Mouse (Mus musculus) monocyte, adult 2 months (primary cell): Measurements from ENCODE around the gene Gm15737.

ENCODE experiments used
- DNase-seq, 2 experiments: peaks; one replicate each; pipeline ENCODE4 v3.0.0; 2022; ENCODE audit warnings: low spot score in 2 of 2, low read depth in 1 of 2

The Gm15737 gene

DNA sequence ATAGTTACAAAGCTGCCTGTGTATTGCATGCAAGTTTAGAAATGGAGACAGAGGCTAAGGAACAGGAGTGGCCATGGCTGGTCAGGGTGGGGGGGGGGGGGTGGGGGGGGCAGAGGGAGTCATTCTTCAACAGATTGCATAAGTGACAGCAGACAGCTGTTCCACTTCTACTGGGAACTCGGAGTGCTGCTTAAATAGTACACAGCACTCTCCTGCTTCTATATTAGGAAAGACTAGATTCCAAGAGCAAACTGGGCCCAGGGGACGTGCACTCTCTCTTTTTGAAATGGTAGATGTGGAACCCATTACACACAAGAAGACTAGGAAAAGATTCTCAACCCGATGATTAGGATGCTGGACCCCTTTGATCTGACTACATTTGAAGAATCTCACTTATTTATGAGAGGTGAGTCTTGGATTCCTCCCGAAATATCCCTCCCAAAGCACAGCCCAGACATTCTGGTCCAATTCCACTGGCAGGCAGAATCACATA lies at the start of gene Gm15737:
TSS of gene Gm15737 (plus strand) at position 269 of the 493 bp plus-strand sequence.
- no peak for DNase-seq

DNA sequence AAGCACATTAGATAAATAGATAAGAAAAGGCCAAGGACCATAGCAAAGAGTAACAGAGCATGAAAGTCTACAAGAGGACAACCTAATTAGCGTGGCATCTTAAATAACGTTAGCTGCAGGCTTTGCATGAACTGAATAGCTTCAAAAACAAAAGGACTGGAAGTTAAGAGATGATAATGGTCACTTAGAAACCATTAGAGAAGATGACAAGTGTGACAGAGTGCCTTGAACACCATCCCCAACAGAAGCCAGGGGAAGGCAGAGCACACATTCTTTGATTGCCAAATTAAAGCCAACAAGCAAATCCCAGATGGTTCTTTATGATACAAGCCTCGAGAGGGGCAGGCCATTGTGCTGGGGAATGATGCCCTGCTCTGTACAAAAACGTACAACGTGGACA lies 47.6 kb upstream of the Gm15737 start:
- DNase-seq = no peak

DNA sequence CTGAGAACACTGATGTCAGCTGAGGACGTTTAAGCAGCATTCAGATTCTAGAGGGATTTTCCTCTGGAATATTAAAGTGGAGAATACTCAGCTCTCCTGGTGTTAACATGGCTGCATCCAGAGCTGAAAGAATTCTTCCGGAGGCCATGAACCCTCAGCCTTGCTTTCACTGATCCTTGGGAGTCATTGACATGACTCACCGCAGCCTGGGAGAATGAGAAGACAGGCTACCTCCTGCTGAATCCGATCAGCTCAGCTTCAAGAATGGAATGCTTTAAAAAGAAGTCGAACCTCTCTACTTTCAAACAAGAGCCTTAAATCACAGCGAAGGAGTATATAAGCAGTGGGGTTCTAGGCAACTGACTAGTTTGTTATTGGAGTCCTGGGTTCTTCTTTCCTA lies 47.2 kb upstream of the Gm15737 start:
- no peak for DNase-seq

DNA sequence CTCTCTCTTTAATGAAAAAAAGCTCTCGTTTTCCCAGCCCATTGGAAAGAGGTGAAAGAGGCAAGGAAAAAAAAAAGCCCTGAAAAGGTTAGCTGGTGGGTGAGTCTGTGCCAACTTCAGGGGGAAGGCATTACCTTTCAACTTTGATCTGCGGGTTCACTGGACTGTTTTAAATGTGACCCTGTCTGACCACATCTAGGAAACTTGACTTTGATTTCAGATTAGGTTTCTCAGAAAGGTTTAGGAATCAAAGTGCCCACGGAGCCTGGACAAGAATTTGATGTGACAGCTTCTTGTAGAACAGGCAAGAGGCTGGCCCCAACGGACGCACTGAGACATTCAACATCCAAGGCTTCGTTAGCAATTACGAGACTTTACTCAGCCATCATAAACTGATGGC lies 45.2 kb upstream of the Gm15737 start:
- DNase-seq = no peak

DNA sequence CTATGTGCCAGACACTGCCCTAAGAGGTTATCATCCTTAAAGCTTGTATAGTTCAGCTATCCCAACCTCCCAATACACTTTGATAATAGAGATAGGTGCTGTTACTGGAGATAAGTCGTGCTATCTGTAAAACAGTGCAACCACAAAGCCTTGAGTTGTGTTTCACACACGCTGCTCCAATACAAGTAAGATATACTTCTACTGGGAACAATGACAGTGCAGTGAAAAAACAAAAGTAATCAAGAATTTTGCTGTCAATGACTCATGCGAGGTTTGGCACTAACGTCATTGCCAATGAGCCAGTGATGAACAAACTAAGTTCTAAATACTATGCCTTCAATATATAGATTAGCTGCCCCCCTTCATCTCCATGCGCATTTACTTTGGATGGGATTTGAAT lies 42.6 kb upstream of the Gm15737 start:
- DNase-seq = no peak

DNA sequence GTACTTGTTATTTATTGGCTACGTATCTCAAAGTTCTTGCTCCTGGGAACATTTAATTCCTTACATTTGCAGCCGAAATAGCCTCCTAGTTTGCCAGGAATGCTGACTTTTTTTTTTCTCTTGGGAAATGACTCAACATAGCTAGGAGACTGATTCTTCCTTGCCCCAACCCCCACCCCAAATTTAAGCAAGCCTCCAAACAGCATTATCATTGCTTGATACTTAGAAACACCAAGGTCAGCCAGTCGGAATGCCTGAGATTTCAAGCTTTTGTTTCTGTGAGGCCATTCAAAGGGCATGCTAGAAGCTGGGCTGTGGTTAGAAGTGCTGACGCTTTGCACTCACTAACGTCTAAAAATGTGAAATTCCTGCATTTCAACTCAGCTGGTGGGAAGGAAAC lies 41.8 kb upstream of the Gm15737 start:
- no peak for DNase-seq

DNA sequence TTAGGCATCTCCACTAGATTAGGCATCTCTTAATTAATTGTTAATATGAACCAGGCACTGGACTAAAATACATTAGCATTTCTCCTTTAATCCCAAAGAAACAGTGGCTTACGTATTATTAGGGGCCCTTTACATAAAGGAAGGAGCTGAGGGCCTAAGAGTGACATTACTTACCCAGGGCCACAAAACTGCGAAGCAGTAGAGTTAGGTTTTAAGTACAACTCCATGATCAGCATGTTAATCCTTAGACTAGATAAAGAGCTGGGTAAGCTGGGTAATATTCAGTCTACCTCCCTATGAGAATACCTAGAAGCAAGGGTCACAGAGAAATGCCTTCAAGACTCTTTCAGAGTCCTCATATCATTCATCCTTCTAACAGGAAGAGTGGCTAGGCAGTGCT lies 40.0 kb upstream of the Gm15737 start:
- DNase-seq = no peak

DNA sequence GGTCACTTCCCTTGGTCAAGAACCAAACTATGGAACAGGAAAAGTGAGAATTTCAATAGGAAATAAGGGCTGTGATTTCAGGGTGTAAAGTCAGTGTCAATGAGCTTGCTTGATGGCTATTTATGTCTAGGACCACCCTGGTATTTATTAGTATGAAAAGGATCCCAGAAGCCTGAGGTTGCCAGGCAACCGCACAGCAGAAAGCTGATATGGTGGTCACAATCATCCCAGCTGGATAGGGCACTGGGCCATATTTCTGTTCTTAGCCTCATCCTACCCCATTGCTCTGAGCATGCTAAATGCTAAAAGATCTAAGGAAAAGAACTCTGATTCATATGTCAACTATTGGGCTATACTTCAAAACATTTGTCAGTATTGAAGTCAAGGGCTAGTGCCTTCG lies 38.1 kb upstream of the Gm15737 start:
- DNase-seq = no peak

DNA sequence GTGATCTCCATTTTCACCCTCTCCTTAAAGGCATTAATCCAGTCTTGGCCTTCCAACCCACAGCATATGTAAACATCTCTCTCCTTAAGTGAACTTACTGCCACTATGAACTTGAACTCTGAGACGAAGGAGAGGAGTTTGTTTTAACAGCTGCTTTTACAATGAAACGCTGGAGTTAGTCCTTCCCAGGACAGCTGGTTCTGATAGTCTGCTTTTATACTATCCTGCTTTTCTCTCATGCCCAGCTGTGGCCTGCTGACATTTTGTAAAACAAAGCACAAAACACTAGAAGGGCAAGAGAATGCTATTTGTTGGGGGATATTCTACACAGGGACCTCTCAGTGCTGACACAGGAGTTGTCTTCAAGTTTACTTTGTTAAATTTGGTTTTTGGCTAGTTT lies 27.2 kb upstream of the Gm15737 start:
- DNase-seq = no peak

DNA sequence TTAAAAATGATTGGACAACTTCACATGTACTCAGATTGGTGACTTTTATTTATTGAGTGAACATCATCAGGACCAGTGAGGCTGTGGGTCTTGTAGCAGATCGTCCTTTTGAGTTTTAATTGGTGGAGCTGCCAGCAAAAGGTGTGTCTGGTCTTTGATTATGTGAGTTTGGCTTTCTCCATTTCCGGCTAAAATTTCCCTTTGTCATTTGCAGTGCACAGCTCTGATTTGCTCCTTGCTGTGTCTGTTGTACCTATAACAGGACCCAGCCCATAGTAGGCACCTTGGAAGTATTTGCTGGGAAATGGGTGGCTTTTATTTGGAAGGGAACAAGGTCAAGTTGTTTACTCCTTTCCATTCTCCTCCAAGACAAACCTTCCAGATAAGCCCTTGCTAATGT lies 25.7 kb upstream of the Gm15737 start:
- DNase-seq = no peak

DNA sequence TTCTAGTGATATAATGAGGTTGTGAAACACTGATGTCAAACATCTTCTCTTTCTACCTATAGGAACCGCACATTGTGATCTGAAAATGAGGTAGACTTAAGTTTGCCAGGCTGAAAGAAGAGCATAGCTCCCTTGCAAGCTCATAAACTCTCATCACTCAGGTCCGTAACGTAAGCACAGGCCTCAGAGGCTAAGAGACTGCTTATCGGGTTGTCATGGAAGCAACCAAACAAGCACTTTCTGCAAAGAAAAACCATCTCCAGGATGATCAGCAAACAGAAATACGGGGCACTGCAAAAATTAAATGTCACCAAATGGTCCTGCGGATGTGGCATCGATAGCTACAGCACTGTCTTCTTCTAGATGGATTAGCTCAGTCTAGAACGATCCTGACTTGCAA lies 23.3 kb upstream of the Gm15737 start:
- no peak for DNase-seq

DNA sequence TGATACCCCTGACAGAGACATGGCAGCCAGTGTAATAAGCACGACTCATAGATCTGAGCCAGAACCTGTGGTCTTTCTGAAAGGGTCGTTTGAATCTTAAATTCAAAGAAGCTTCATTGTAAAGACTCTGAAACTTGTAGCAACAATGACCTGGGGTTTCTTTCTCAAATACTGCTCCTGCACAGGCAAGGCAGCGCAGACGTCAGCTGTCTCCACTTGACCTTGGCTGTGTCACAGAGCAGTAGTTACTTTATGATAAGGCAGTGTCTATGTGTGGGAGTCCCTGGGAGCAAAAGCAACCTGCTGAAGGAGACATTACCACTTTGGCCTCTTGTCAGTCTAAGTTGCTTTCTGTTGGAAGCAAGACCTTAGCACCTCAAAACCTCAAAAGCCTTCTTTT lies 22.5 kb upstream of the Gm15737 start:
- DNase-seq = no peak

DNA sequence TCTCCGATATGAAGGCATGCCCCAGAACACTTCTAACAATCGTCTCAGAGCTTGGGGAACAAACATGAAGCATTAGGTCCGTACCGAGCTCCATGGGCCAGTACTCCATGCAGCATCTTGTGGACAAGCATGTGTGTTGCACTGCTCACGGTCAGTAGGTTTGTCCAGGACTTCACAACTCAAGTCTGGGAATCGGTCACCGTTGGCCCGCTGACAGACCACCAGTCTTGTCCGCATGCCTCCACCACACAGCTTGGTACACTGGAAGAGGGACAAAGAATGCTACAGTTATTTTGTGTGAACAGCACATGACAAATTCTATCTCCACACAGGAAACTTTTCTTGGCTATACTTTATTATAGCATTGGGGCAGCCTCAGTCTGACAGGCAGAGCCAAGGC lies 19.9 kb upstream of the Gm15737 start:
- no peak for DNase-seq

DNA sequence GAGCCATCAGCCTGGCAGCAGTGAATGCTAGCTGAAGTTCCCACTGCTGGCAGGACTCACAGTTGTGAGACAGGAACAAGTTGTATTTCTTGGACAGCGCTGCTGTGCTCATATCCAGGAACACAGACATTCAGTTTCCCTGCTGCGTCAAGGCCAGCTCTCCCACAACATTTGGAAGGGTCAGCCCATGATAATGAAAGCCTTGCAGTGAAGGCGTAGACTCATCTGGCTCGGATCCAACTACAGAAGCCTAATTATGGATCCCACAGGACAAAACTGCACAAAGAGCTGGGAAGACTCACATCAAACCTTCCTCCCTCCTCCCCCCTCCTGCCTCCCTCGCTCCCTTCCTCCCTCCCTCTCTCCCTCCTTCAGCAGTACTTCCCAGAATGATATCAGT lies 18.9 kb upstream of the Gm15737 start:
- no peak for DNase-seq

DNA sequence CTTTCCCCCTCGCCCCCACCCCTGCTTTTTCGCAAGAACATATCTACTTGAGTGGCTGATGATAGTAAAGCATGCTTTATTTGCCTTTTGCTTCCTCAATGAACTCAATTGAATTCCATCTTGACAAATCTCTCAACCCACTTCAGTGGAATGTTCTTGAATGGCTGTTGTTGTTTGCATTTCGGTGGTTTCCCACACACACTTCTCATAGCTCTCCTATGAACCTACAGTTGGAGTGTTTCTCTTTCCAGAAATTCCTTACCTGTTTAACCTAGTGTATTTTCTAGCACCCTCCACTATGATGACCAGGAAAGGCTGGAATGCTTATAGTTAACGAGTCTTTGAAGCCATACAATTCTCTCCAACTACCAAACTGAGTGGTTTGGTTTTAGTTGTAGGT lies 14.3 kb upstream of the Gm15737 start:
- no peak for DNase-seq

DNA sequence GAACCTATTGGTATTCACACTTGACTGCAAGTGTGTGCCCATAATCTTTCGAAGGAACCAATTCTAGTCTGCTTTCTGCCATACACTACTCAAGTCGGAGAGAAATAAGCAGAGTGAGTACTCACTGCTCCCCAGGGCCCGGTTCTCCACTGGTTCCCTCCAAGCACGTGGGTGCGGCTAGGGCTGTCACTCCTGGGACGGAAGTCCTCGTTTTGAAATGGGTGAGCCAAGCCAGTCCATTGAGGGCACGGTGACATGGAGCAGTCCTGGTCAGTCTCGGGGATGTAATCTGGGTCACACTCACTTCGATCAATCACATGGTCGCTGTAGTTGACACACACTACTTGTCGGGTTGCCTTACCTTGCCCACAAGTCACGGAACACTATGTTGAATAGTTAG lies 11.4 kb upstream of the Gm15737 start:
- DNase-seq = no peak

DNA sequence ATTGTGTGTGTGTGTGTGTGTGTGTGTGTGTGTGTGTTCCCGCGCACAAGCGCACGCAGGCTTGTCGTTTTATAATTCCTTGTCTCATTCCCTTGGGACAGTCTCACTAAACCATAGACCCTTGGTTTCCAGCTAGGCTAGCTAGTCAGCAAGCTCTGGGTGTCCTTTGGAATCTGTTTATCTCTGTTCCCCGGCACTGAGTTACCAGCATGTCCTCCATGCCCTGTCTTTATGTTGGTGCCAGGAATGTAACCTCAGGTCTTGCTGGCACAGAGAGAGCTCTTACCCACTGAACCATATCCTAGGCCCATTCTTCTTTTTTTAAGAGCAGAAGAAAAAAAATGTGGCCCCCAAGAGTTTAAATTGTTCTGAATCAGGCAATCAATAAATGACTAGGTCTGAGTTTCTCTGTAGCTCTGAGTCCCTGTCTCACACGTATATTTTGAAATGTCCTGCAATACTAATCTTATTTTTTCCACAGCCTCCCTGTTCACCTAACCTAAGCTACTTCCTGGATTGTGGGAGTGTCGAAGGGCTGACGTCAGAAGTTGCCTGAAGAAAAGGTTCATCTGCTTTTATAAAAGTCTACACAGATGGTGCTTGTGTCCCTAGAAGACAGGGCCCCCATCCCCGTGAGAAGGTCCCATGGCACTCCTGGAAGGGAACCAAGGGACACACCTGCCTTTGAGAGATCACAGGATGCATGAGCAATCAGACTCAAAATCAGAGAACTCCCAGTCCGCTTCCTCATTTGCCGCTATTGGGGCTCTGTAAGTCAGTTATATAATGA lies 10.2 kb upstream of the Gm15737 start:
- DNase-seq = no peak

DNA sequence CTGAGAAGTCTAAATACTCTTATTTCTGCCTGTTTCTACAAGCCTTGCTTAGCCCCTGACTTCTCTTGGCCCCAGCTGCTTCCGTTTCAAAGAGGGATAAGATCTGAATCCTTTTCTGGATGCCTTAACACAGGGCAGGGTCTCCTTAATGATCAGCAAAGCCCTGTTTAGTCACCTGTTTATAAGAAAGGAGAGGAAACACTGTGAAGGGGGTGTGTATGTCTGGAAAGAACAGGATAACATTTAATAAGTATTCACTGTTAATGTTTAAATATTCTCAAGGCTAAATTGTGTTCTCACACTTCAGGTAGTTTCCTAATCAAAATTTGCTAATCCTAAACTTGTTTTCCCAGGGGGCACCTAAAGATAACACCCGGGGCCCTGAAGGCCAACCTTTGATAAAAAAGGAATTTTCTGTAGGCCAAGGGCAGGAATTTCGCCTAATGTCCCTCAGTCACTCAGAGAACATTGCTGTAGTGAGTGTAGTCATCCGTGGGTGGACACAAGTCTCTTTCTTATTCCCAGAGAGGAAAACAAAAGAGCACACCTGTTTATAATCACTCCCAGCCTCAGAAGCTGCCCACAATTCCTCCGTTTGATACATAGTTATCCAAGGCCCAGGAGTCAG lies 8.8 kb upstream of the Gm15737 start:
- no peak for DNase-seq

DNA sequence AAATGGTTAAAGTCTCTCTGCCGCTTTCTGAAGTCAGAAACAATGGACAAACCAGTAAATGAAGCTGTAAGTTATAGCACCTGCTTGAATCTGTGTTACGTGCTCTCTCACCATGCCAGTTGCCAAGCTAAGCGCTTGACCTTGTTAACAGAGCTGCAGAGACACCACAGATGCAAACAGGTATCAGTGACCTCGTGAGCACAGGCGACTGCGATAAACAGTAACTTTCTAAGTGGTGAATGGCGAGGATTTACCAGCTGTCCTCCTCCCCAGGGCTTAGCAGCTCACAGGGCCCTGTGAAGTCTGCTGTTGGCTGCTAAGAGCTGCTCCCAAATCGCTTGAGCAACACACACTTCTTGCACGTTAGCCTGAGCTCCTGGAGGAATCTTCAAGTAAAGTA lies 6.6 kb upstream of the Gm15737 start:
- no peak for DNase-seq

DNA sequence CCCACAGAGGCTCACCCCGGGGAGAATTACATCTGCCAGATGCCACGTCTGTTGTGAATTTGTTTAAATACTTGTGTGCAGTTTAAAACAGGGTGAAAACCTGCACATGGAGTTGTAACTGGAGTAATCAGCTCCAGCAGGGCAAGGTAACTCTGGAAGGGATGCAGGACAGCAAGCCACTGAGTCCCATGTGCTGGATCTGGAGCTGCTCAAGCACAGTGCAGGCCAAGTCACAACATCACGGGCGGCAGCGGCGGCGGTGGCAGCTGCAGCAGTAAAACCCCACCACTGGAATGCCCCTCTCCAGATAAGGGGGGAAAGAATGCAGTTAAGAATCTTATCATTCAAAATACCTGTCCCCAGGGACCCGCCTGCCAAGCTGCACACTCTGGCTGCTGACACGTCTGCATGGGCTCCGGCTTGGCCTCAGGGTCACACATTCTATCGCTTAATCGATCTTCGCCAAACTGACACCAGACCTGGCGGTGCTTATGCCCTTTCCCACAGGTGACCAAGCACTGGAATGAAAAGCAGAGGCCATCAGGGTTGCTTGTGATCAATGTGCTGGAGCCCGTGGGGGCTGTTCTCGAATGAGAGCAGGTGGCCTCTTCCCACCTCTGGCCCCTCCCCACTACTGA lies 544 bp downstream of the Gm15737 start:
- DNase-seq = no peak

DNA sequence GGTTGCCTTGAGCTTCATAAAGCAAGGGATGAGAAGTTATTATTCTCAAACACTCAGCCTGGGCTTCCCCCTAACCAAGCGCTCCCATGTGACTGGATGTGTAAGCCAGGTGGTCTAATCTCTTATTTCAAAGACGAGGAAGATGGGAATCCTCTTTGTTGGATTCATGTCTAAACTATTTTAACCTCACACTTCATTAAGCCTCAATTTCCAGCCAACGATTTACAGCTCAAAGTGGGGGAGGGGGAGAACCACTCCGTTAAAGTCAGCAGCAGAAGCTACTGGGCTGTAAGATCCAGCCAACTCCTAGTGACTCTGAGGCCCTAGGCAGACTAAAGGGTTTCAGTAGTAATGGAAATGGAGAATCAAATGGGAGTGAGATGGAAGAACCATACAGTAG lies 2.7 kb downstream of the Gm15737 start:
- no peak for DNase-seq

DNA sequence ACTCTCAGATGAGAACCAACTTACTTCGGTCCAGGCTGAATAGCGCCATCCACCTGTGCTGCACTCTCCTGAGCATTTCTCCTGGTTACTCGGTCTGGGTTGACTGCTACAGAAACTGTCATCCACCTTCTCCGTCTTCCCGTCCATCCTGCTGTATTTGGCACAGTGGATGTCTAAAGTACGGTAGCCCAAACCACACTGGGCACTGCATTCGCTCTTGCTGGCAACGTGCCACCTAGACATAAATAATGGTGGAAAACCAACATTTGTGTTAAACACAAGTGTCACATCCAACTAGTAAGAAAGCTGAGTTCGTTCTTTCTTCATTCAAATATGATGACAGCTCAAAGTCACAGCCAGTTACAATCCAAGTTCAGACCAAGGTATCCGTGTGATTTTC lies 3.6 kb downstream of the Gm15737 start:
- DNase-seq = no peak
